Mouse (Mus musculus): ENCODE results near the gene Rps8. TPM values are rescaled to one million over a fixed set of nuclear protein-coding genes. Genes with fewer than 3 reads are reported as not detected.

Rps8 gene
- polyA plus RNA-seq, 1 experiment: 698 TPM

GRCm38 (mm10) chr4:117159666-117160065 is 3.6 kb upstream of the Rps8 start:
- DNase-seq: no peak
- Histone ChIP-seq H3K27me3 (ENCODE audit: control insufficient read depth, insufficient read depth, low read length) (no peaks in the 10 kb centered on the region), H3K4me3 (ENCODE audit: control insufficient read depth, insufficient read depth, low read length) (no peak overlapping the region), H3K36me3 (ENCODE audit: control insufficient read depth, insufficient read depth, low read length) (peaks cover 30% of the 10 kb centered on the region), H3K27ac (ENCODE audit: control insufficient read depth, insufficient read depth, low read length) (no peak overlapping the region), H3K4me1 (replicated peaks; ENCODE audit: control insufficient read depth, insufficient read depth, low read length) (peaks cover 5% of the 10 kb centered on the region)
- WGBS: 95% methylated on average over 10 of the region's 10 CpGs
- TF ChIP-seq CTCF (IDR thresholded peaks at IDR 0.05; ENCODE audit: borderline replicate concordance, control insufficient read depth, extremely low read depth, insufficient read depth, low read length, poor library complexity) (no peak), POLR2A (IDR thresholded peaks at IDR 0.05; ENCODE audit: control insufficient read depth, extremely low read depth, insufficient read depth, low read length, poor library complexity) (no peak)

- Histone ChIP-seq H3K27me3 (ENCODE audit: control insufficient read depth, insufficient read depth, low read length) (no peaks in the 10 kb centered on the region), H3K27ac (ENCODE audit: control insufficient read depth, insufficient read depth, low read length) (no peak overlapping the region), H3K36me3 (ENCODE audit: control insufficient read depth, insufficient read depth, low read length) (peaks cover 32% of the 10 kb centered on the region), H3K4me1 (replicated peaks; ENCODE audit: control insufficient read depth, insufficient read depth, low read length) (peaks cover 5% of the 10 kb centered on the region), H3K4me3 (ENCODE audit: control insufficient read depth, insufficient read depth, low read length) (peak overlapping the region; percentile 84)
- no peak for DNase-seq
- WGBS: 35% methylated on average over 6 of the region's 6 CpGs
- TF ChIP-seq POLR2A (IDR thresholded peaks at IDR 0.05; ENCODE audit: control insufficient read depth, extremely low read depth, insufficient read depth, low read length, poor library complexity) (no peak), CTCF (IDR thresholded peaks at IDR 0.05; ENCODE audit: borderline replicate concordance, control insufficient read depth, extremely low read depth, insufficient read depth, low read length, poor library complexity) (no peak)
Observed at GRCm38 (mm10) chr4:117156372-117156771, 329 bp upstream of the Rps8 start.

GRCm38 (mm10) chr4:117155020-117155791 is 837 bp downstream of the Rps8 start:
- TF ChIP-seq POLR2A (IDR thresholded peaks at IDR 0.05; ENCODE audit: control insufficient read depth, extremely low read depth, insufficient read depth, low read length, poor library complexity): no peak
- TF ChIP-seq CTCF (IDR thresholded peaks at IDR 0.05; ENCODE audit: borderline replicate concordance, control insufficient read depth, extremely low read depth, insufficient read depth, low read length, poor library complexity): no peak
- Histone ChIP-seq H3K27me3 (ENCODE audit: control insufficient read depth, insufficient read depth, low read length) (no peaks in the 10 kb centered on the region), H3K4me3 (ENCODE audit: control insufficient read depth, insufficient read depth, low read length) (peak overlapping the region; percentile 84), H3K36me3 (ENCODE audit: control insufficient read depth, insufficient read depth, low read length) (peaks cover 39% of the 10 kb centered on the region), H3K4me1 (replicated peaks; ENCODE audit: control insufficient read depth, insufficient read depth, low read length) (peaks cover 5% of the 10 kb centered on the region), H3K27ac (ENCODE audit: control insufficient read depth, insufficient read depth, low read length) (no peak overlapping the region)
- WGBS: 2% methylated on average over 44 of the region's 44 CpGs
- DNase-seq: no peak

- 89% methylated on average over 5 of the region's 5 CpGs for WGBS
- Histone ChIP-seq H3K27me3 (ENCODE audit: control insufficient read depth, insufficient read depth, low read length) (no peaks in the 10 kb centered on the region), H3K4me3 (ENCODE audit: control insufficient read depth, insufficient read depth, low read length) (no peak overlapping the region), H3K36me3 (ENCODE audit: control insufficient read depth, insufficient read depth, low read length) (peaks cover 41% of the 10 kb centered on the region), H3K27ac (ENCODE audit: control insufficient read depth, insufficient read depth, low read length) (no peak overlapping the region), H3K4me1 (replicated peaks; ENCODE audit: control insufficient read depth, insufficient read depth, low read length) (peaks cover 5% of the 10 kb centered on the region)
- TF ChIP-seq POLR2A (IDR thresholded peaks at IDR 0.05; ENCODE audit: control insufficient read depth, extremely low read depth, insufficient read depth, low read length, poor library complexity): no peak
- no peak for TF ChIP-seq CTCF (IDR thresholded peaks at IDR 0.05; ENCODE audit: borderline replicate concordance, control insufficient read depth, extremely low read depth, insufficient read depth, low read length, poor library complexity)
- DNase-seq: no peak
Observed at GRCm38 (mm10) chr4:117152714-117153113, 3.3 kb downstream of the Rps8 start.

GRCm38 (mm10) chr4:117151416-117151815 is 4.6 kb downstream of the Rps8 start:
- Histone ChIP-seq H3K27ac (ENCODE audit: control insufficient read depth, insufficient read depth, low read length) (no peak overlapping the region), H3K4me1 (replicated peaks; ENCODE audit: control insufficient read depth, insufficient read depth, low read length) (peaks cover 5% of the 10 kb centered on the region), H3K4me3 (ENCODE audit: control insufficient read depth, insufficient read depth, low read length) (no peak overlapping the region), H3K27me3 (ENCODE audit: control insufficient read depth, insufficient read depth, low read length) (no peaks in the 10 kb centered on the region), H3K36me3 (ENCODE audit: control insufficient read depth, insufficient read depth, low read length) (peaks cover 41% of the 10 kb centered on the region)
- 97% methylated on average over 1 of the region's 1 CpGs for WGBS
- no peak for DNase-seq
- TF ChIP-seq CTCF (IDR thresholded peaks at IDR 0.05; ENCODE audit: borderline replicate concordance, control insufficient read depth, extremely low read depth, insufficient read depth, low read length, poor library complexity): no peak
- no peak for TF ChIP-seq POLR2A (IDR thresholded peaks at IDR 0.05; ENCODE audit: control insufficient read depth, extremely low read depth, insufficient read depth, low read length, poor library complexity)

GRCm38 (mm10) chr4:117150212-117150733 is 5.8 kb downstream of the Rps8 start:
- no peak for TF ChIP-seq POLR2A (IDR thresholded peaks at IDR 0.05; ENCODE audit: control insufficient read depth, extremely low read depth, insufficient read depth, low read length, poor library complexity)
- TF ChIP-seq CTCF (IDR thresholded peaks at IDR 0.05; ENCODE audit: borderline replicate concordance, control insufficient read depth, extremely low read depth, insufficient read depth, low read length, poor library complexity): no peak
- WGBS: 89% methylated on average over 6 of the region's 6 CpGs
- H3K27me3 ChIP-seq (ENCODE audit: control insufficient read depth, insufficient read depth, low read length): no peaks in the 10 kb centered on the region
- H3K4me1 ChIP-seq (replicated peaks; ENCODE audit: control insufficient read depth, insufficient read depth, low read length): peaks cover 5% of the 10 kb centered on the region
- H3K27ac ChIP-seq (ENCODE audit: control insufficient read depth, insufficient read depth, low read length): no peak overlapping the region
- peaks cover 41% of the 10 kb centered on the region for H3K36me3 ChIP-seq (ENCODE audit: control insufficient read depth, insufficient read depth, low read length)
- DNase-seq: no peak
- no peak overlapping the region for H3K4me3 ChIP-seq (ENCODE audit: control insufficient read depth, insufficient read depth, low read length)

Measured in thymus, adult 2 months (tissue).